Mouse (Mus musculus): ENCODE measurements around the gene Rbm33.

DNA sequence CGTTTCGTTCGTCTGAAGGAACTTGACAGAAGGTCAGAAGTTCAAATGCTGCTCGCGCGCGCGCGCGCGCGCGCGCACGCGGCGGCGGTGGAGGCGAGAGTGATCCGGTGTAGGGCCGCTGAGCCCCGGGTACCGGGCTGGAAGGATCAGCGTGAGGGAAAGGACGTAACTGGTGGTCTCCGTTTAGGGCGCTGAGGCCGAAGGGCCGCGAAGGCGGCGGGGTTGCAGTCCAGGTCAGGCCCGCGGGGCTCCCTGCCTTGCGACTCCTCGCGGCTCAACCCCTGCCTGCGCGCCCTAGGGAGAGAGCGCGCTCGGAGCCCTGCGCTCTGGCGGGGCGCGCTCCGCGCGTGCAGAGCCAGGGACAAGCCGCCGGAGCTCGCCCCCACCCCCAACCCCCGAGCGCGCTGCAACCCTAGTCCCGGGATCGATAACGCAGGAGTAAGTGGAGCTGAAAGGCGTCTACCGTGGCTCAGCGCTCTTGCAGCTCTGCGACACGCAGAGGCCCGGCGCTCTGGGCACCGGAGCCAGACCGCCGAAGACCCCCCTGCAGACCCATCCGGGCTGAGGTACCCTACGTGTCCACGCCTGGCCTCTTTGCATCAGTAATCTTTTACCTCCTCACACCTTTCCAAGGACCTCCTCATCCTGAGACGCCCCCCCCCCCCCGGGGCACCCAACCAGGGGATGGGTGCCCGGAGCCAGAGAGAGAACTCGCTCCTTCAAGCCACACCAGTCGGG lies 147.6 kb downstream of the Rbm33 start:
- TF ChIP-seq POLR2A (IDR thresholded peaks at IDR 0.05; ENCODE audit: low read depth, low read length) (no peak), CTCF (IDR thresholded peaks at IDR 0.05; ENCODE audit: extremely low read depth, insufficient read depth, insufficient read length, insufficient replicate concordance) (no peak)

All from spleen, adult 2 months (tissue).